Mouse (Mus musculus) layer of hippocampus, postnatal 36 days (tissue): ENCODE data around the gene Gpr179. TPM values are rescaled to one million over a fixed set of nuclear protein-coding genes. Genes with fewer than 3 reads are reported as not detected.

Experiments used
- DNase-seq, 2 experiments: peaks; one replicate each; pipeline ENCODE4 v3.0.0; 2022
- total RNA-seq, 2 experiments: library from RNA; stranded (reverse); gene quantifications; 2 replicates each; pipeline ENCODE4 v1.2.3; 2021

The Gpr179 gene
- total RNA-seq, result under 1 TPM; 0.23 to 0.30 TPM

GRCm38 (mm10) chr11:97352027-97352684, at the start of gene Gpr179:
Gpr179 (minus strand) TSS chr11:97352077.
- no peak for DNase-seq

- peak; percentile 52 to 66 for DNase-seq
Observed at GRCm38 (mm10) chr11:97401082-97401481, 49.2 kb upstream of the Gpr179 start.

GRCm38 (mm10) chr11:97399958-97400710, 48.3 kb upstream of the Gpr179 start:
- peak; percentile 79 for DNase-seq

GRCm38 (mm10) chr11:97398506-97398905, 46.6 kb upstream of the Gpr179 start:
- DNase-seq, result no peak

GRCm38 (mm10) chr11:97394146-97394545, 42.3 kb upstream of the Gpr179 start:
- no peak for DNase-seq

- DNase-seq, result no peak
Observed at GRCm38 (mm10) chr11:97393658-97394057, 41.8 kb upstream of the Gpr179 start.

- no peak for DNase-seq
Observed at GRCm38 (mm10) chr11:97389127-97389526, 37.2 kb upstream of the Gpr179 start.

GRCm38 (mm10) chr11:97387811-97388210, 35.9 kb upstream of the Gpr179 start:
- DNase-seq, result no peak

GRCm38 (mm10) chr11:97383764-97384163, 31.9 kb upstream of the Gpr179 start:
- no peak for DNase-seq

GRCm38 (mm10) chr11:97383017-97383416, 31.1 kb upstream of the Gpr179 start:
- DNase-seq, result no peak

GRCm38 (mm10) chr11:97380036-97380435, 28.2 kb upstream of the Gpr179 start:
- no peak for DNase-seq

GRCm38 (mm10) chr11:97373402-97373801, 21.5 kb upstream of the Gpr179 start:
- no peak for DNase-seq

GRCm38 (mm10) chr11:97372159-97372864, 20.4 kb upstream of the Gpr179 start:
- DNase-seq, result no peak

- DNase-seq, result peak; percentile 32 to 39
Observed at GRCm38 (mm10) chr11:97370329-97371091, 18.6 kb upstream of the Gpr179 start.

- no peak for DNase-seq
Observed at GRCm38 (mm10) chr11:97368501-97368900, 16.6 kb upstream of the Gpr179 start.

GRCm38 (mm10) chr11:97365556-97365955, 13.7 kb upstream of the Gpr179 start:
- no peak for DNase-seq

GRCm38 (mm10) chr11:97363644-97363995, 11.7 kb upstream of the Gpr179 start:
- DNase-seq, result no peak

- DNase-seq, result peak; percentile 25 to 30
Observed at GRCm38 (mm10) chr11:97362943-97363643, 11.2 kb upstream of the Gpr179 start.

GRCm38 (mm10) chr11:97362649-97362942, 10.7 kb upstream of the Gpr179 start:
- peak; percentile 30 to 43 for DNase-seq

GRCm38 (mm10) chr11:97361948-97362648, 10.2 kb upstream of the Gpr179 start, which contains the start of gene Socs7:
Socs7 (plus strand) TSS chr11:97362551.
- DNase-seq, result peak; percentile 93 to 94

GRCm38 (mm10) chr11:97357663-97358062, 5.8 kb upstream of the Gpr179 start:
- peak; percentile 62 to 70 for DNase-seq
